Mouse (Mus musculus) lung, adult 18-20 months (tissue): ENCODE data around the gene Grik3.
A peak's percentile ranks its signal among the peaks of the same experiment; 100 is the strongest.

Experiments
- DNase-seq, 2 experiments: peaks; one replicate each; pipeline ENCODE4 v3.0.0; 2022; ENCODE audit warnings: mixed read lengths in 2 of 2

The Grik3 gene

GRCm38 (mm10) chr4:125553754-125554153 lies 63.3 kb downstream of the Grik3 start:
- DNase-seq, result no peak

GRCm38 (mm10) chr4:125556405-125557308 lies 66.2 kb downstream of the Grik3 start:
- DNase-seq, result no peak

GRCm38 (mm10) chr4:125559564-125559963 lies 69.1 kb downstream of the Grik3 start:
- DNase-seq, result no peak

- no peak for DNase-seq
Observed at GRCm38 (mm10) chr4:125560806-125561205, 70.3 kb downstream of the Grik3 start.

- DNase-seq, result no peak
Observed at GRCm38 (mm10) chr4:125563579-125563978, 73.1 kb downstream of the Grik3 start.

- peak in 1 of 2 experiments; percentile 5 for DNase-seq
Observed at GRCm38 (mm10) chr4:125564008-125564710, 73.7 kb downstream of the Grik3 start.

- no peak for DNase-seq
Observed at GRCm38 (mm10) chr4:125565711-125566439, 75.4 kb downstream of the Grik3 start.

- DNase-seq, result no peak
Observed at GRCm38 (mm10) chr4:125568210-125568609, 77.7 kb downstream of the Grik3 start.

GRCm38 (mm10) chr4:125571651-125572311 lies 81.3 kb downstream of the Grik3 start:
- no peak for DNase-seq

GRCm38 (mm10) chr4:125572312-125572663 lies 81.8 kb downstream of the Grik3 start:
- DNase-seq, result no peak

- no peak for DNase-seq
Observed at GRCm38 (mm10) chr4:125573000-125573399, 82.5 kb downstream of the Grik3 start.

- no peak for DNase-seq
Observed at GRCm38 (mm10) chr4:125573951-125574675, 83.6 kb downstream of the Grik3 start.

GRCm38 (mm10) chr4:125580336-125580735 lies 89.8 kb downstream of the Grik3 start:
- DNase-seq, result no peak

GRCm38 (mm10) chr4:125583272-125583671 lies 92.8 kb downstream of the Grik3 start:
- DNase-seq, result no peak

- DNase-seq, result no peak
Observed at GRCm38 (mm10) chr4:125583935-125584334, 93.4 kb downstream of the Grik3 start.

- DNase-seq, result no peak
Observed at GRCm38 (mm10) chr4:125584676-125585075, 94.2 kb downstream of the Grik3 start.

GRCm38 (mm10) chr4:125587577-125587976 lies 97.1 kb downstream of the Grik3 start:
- DNase-seq, result no peak

- peak in 1 of 2 experiments; percentile 3 for DNase-seq
Observed at GRCm38 (mm10) chr4:125590241-125590919, 99.9 kb downstream of the Grik3 start.

GRCm38 (mm10) chr4:125592663-125593062 lies 102.2 kb downstream of the Grik3 start:
- no peak for DNase-seq

- DNase-seq, result no peak
Observed at GRCm38 (mm10) chr4:125595011-125595410, 104.5 kb downstream of the Grik3 start.

- DNase-seq, result no peak
Observed at GRCm38 (mm10) chr4:125598677-125599076, 108.2 kb downstream of the Grik3 start.
